ENCODE assay signal across 13 mouse cellular contexts in the genomic region with DNA sequence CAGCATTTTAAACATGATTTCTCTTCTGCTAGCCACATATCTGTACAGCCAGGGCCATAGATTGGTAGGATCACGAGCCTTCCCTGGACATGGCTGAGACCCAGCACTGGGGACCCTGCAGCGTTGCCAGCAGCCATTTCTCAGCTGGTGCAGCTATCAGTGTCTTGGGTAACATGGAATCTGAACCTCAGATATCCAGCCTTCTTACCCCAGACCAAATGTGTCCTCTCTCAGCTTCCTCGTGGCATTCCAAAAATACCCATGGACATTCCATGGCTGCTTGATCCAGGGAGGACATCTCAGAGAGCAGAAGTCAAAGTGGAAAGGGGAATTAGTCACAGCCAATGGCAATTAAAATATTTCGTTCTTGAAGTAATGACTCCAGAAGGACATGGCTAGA.
DNase-seq lines count a peak whose midpoint lies in the region; ATAC-seq and TF ChIP-seq lines count a peak whose summit lies in the region.
"Had no signal": no experiment of that assay in that cellular context is flagged by ENCODE, and none has a peak within 500 bp of the region (broad histone marks: within the 10 kb centered on the region; RNA-seq: fewer than 3 reads in every experiment).

No protein-coding gene starts in this region.

- H3K4me2 ChIP-seq in heart, embryonic 15.5 days: no peak overlapping the region
- no peak overlapping the region for H3K4me2 ChIP-seq in lung, embryonic 16.5 days (ENCODE audit: low read depth, low read length)
- no peak overlapping the region; the same call in 1 of the 2 replicates for H3K4me2 ChIP-seq in embryonic facial prominence, embryonic 12.5 days (replicated peaks)
- no peak overlapping the region for H3K4me2 ChIP-seq in limb, embryonic 13.5 days (replicated peaks)
- H3K4me2 ChIP-seq: midbrain, embryonic 12.5 days; neural tube, embryonic 15.5 days had no signal

- no peak overlapping the region for H3K9ac ChIP-seq in heart, embryonic 15.5 days
- H3K9ac ChIP-seq in heart, adult 2 months (ENCODE audit: low read depth, low read length): no peak overlapping the region
- H3K9ac ChIP-seq in lung, embryonic 16.5 days (ENCODE audit: low read length): no peak overlapping the region
- H3K9ac ChIP-seq in embryonic facial prominence, embryonic 12.5 days: no peak overlapping the region
- H3K9ac ChIP-seq in limb, embryonic 13.5 days: no peak overlapping the region
- H3K9ac ChIP-seq: liver, embryonic 14.5 days; midbrain, embryonic 12.5 days; neural tube, embryonic 15.5 days had no signal

- H3K27me3 ChIP-seq in heart, embryonic 15.5 days: no peaks in the 10 kb centered on the region
- no peaks in the 10 kb centered on the region for H3K27me3 ChIP-seq in heart, adult 2 months (ENCODE audit: control insufficient read depth, insufficient read depth, low read length)
- no peaks in the 10 kb centered on the region for H3K27me3 ChIP-seq in lung, embryonic 16.5 days (ENCODE audit: control insufficient read depth, insufficient read depth, low read depth, low read length)
- H3K27me3 ChIP-seq in embryonic facial prominence, embryonic 12.5 days: no peaks in the 10 kb centered on the region
- H3K27me3 ChIP-seq in limb, embryonic 13.5 days: no peaks in the 10 kb centered on the region
- H3K27me3 ChIP-seq: midbrain, embryonic 12.5 days; neural tube, embryonic 15.5 days had no signal

- no peak for TF ChIP-seq EP300 in heart, adult 2 months (IDR thresholded peaks at IDR 0.05; ENCODE audit: insufficient read depth, low read depth, low read length)

- no peak for ATAC-seq in heart, embryonic 15.5 days (replicated peaks; ENCODE audit: insufficient number of reproducible peaks, insufficient read depth, low FRiP score, low read depth)
- ATAC-seq in lung, embryonic 16.5 days (ENCODE audit: low read depth): 0 out of 2 replicates have a peak, but pooled peaks have one; percentile 8
- no peak for ATAC-seq in embryonic facial prominence, embryonic 12.5 days (ENCODE audit: insufficient number of reproducible peaks, insufficient read depth, low FRiP score, low TSS enrichment)
- peak; percentile 52 for ATAC-seq in limb, embryonic 13.5 days (ENCODE audit: low FRiP score, low read depth)
- no peak for ATAC-seq in megakaryocyte-erythroid progenitor cell, adult 5-6 weeks (replicated peaks; ENCODE audit: low FRiP score, low TSS enrichment, poor library complexity, severe bottlenecking)
- ATAC-seq in erythroid progenitor cell, adult 5-6 weeks (replicated peaks; ENCODE audit: low FRiP score, poor library complexity, severe bottlenecking): no peak

- intact Hi-C loops in heart, adult 2 months (cut with DNase I): no loop called here

- no peak for DNase-seq in heart, adult 2 months
- DNase-seq in lung, postnatal 14 days: no peak
- DNase-seq: adrenal gland, postnatal 25 days had no signal

- peaks cover 21% of the 10 kb centered on the region for H3K4me1 ChIP-seq in heart, embryonic 15.5 days (replicated peaks)
- H3K4me1 ChIP-seq in heart, adult 2 months (ENCODE audit: control insufficient read depth, insufficient read depth, low read length): peaks cover 2% of the 10 kb centered on the region
- H3K4me1 ChIP-seq in lung, embryonic 16.5 days (replicated peaks; ENCODE audit: control insufficient read depth, insufficient read depth, low read length): peaks cover 24% of the 10 kb centered on the region
- H3K4me1 ChIP-seq in embryonic facial prominence, embryonic 12.5 days: peaks cover 37% of the 10 kb centered on the region
- H3K4me1 ChIP-seq in limb, embryonic 13.5 days: peaks cover 71% of the 10 kb centered on the region

- H3K27ac ChIP-seq in heart, embryonic 15.5 days: peak overlapping the region; percentile 41; the same call in 1 of the 2 replicates
- H3K27ac ChIP-seq in heart, adult 2 months: no peak overlapping the region
- no peak overlapping the region for H3K27ac ChIP-seq in lung, embryonic 16.5 days (ENCODE audit: low read length)
- peak overlapping the region; percentile 83 for H3K27ac ChIP-seq in embryonic facial prominence, embryonic 12.5 days
- peak overlapping the region; percentile 83; the same call in 1 of the 2 replicates for H3K27ac ChIP-seq in limb, embryonic 13.5 days
- H3K27ac ChIP-seq: kidney, postnatal 0 days; liver, embryonic 14.5 days; midbrain, embryonic 12.5 days; neural tube, embryonic 15.5 days had no signal

- H3K9me3 ChIP-seq in heart, embryonic 15.5 days (replicated peaks): no peaks in the 10 kb centered on the region
- H3K9me3 ChIP-seq in lung, embryonic 16.5 days (ENCODE audit: control insufficient read depth, low read length): no peaks in the 10 kb centered on the region
- H3K9me3 ChIP-seq in embryonic facial prominence, embryonic 12.5 days: no peaks in the 10 kb centered on the region
- H3K9me3 ChIP-seq in limb, embryonic 13.5 days: no peaks in the 10 kb centered on the region
- H3K9me3 ChIP-seq: midbrain, embryonic 12.5 days; neural tube, embryonic 15.5 days had no signal

- H3K79me2 ChIP-seq in heart, adult 2 months (replicated peaks; ENCODE audit: control insufficient read depth, insufficient read depth, low read length): no peaks in the 10 kb centered on the region

- TF ChIP-seq POLR2A in heart, adult 2 months (IDR thresholded peaks at IDR 0.05; ENCODE audit: insufficient read depth, low read depth, low read length): no peak

- no peak overlapping the region for H3K4me3 ChIP-seq in heart, embryonic 15.5 days
- no peak overlapping the region for H3K4me3 ChIP-seq in heart, adult 2 months
- H3K4me3 ChIP-seq in lung, embryonic 16.5 days (ENCODE audit: low read length): no peak overlapping the region
- H3K4me3 ChIP-seq in embryonic facial prominence, embryonic 12.5 days: no peak overlapping the region
- H3K4me3 ChIP-seq in limb, embryonic 13.5 days: no peak overlapping the region
- H3K4me3 ChIP-seq: midbrain, embryonic 12.5 days; neural tube, embryonic 15.5 days had no signal

- TF ChIP-seq CTCF in heart, adult 2 months (IDR thresholded peaks at IDR 0.05): no peak

- 27% methylated on average over 4 of the region's 4 CpGs for WGBS in heart, embryonic 15.5 days
- WGBS in heart, adult 2 months: 59% methylated on average over 4 of the region's 4 CpGs
- 41% methylated on average over 4 of the region's 4 CpGs for WGBS in lung, embryonic 16.5 days
- WGBS in embryonic facial prominence, embryonic 12.5 days: 30% methylated on average over 4 of the region's 4 CpGs
- 36% methylated on average over 4 of the region's 4 CpGs for WGBS in limb, embryonic 13.5 days

- H3K36me3 ChIP-seq in heart, embryonic 15.5 days: no peaks in the 10 kb centered on the region
- H3K36me3 ChIP-seq in heart, adult 2 months (ENCODE audit: control insufficient read depth, insufficient read depth, low read length): no peaks in the 10 kb centered on the region
- no peaks in the 10 kb centered on the region for H3K36me3 ChIP-seq in lung, embryonic 16.5 days (ENCODE audit: control insufficient read depth, insufficient read depth, low read length)
- H3K36me3 ChIP-seq in embryonic facial prominence, embryonic 12.5 days: no peaks in the 10 kb centered on the region
- H3K36me3 ChIP-seq in limb, embryonic 13.5 days: peaks cover 4% of the 10 kb centered on the region; the same call in 1 of the 2 replicates
- H3K36me3 ChIP-seq: midbrain, embryonic 12.5 days; neural tube, embryonic 15.5 days had no signal

Comparison
In these comparisons a context has a peak if more than half of its experiments do, and no peak if none do; other contexts are left out.
1. H3K27ac ChIP-seq: peak in heart, embryonic 15.5 days (single experiment), embryonic facial prominence, embryonic 12.5 days (single experiment) and limb, embryonic 13.5 days (single experiment); none in heart, adult 2 months (single experiment) and lung, embryonic 16.5 days (single experiment).
2. ATAC-seq: peak in lung, embryonic 16.5 days (single experiment) and limb, embryonic 13.5 days (single experiment); none in heart, embryonic 15.5 days (single experiment), embryonic facial prominence, embryonic 12.5 days (single experiment), megakaryocyte-erythroid progenitor cell, adult 5-6 weeks (single experiment) and erythroid progenitor cell, adult 5-6 weeks (single experiment).